Mouse (Mus musculus): ENCODE data around the gene Tradd.

DNA sequence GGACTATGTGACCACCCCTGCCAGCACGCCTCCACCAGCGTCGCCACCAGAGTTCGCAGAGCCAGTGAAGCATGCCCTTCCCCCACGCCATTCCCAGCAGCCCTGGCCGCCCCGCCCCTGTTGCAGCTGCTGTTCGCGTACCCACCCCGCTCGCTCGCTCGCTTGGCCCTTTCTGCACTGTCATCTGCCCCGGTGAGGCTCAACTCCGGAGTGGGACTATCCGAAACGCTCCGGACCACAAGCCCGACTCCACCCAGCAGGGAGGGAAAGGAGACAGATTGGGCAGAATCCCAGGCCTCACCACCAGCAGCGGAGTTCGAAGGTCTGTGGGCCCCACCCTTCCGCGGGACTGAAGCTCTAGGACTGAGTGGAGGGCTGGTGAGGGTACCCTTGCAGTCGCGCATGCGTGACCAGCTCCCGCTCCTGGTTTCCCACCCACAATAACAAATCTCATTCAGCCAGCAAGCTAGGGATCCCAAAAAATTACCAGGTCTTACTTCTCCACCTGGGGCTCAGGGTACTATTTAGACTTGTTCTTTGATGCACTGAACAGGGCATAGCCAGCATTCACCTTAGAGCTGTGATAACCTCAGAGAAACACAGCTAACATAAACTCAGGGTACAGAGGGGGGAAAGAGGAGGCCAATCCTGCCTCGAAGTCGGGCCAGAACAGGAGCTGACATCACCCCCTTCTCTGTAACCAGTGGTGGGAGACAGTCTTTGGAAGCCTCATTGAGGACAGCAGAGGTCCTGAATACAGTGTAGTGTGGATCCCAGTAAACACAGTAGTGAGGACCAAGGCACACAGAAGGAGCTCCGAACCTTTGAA is 12.1 kb upstream of the Tradd start:
- TF ChIP-seq CTCF (IDR thresholded peaks at IDR 0.05; ENCODE audit: borderline replicate concordance, extremely low read depth, insufficient read depth, insufficient read length) (no peak), POLR2A (IDR thresholded peaks at IDR 0.05; ENCODE audit: borderline replicate concordance, extremely low read depth, insufficient read depth, insufficient read length, poor library complexity, severe bottlenecking) (no peak)
